Mouse (Mus musculus) CH12.LX (cell line): Measurements from ENCODE around the gene Zfhx3. TPM values are rescaled to one million over a fixed set of nuclear protein-coding genes. Genes with fewer than 3 reads are reported as not detected.
A peak's percentile ranks its signal among the peaks of the same experiment; 100 is the strongest.

Experiments
- DNase-seq: peaks from one replicate; pipeline ENCODE4 v3.0.0-alpha.2; 2013; ENCODE audit errors: extremely low read depth
- H3K27ac ChIP-seq: 2 replicates; pipeline ENCODE4 v1.5.1; 2012; ENCODE audit warnings: low read depth, mild to moderate bottlenecking, control low read depth, moderate library complexity; ENCODE audit not compliant: insufficient read depth
- H3K27me3 ChIP-seq: replicated peaks from 2 replicates; pipeline ENCODE3; 2012; ENCODE audit warnings: inconsistent platforms
- H3K36me3 ChIP-seq, 2 experiments: replicated peaks in 1 of 2; 2 replicates each; pipeline versions ENCODE3 to v1.6.1; 2012; ENCODE audit warnings: inconsistent platforms in 1 of 2, low read length in 1 of 2, mild to moderate bottlenecking in 1 of 2, mixed read lengths in 1 of 2, moderate library complexity in 1 of 2; ENCODE audit not compliant: control insufficient read depth in 1 of 2, insufficient read depth in 1 of 2
- H3K4me1 ChIP-seq, 2 experiments: 2 replicates each; pipeline ENCODE4 v1.6.1; 2012; ENCODE audit warnings: inconsistent platforms in 1 of 2, moderate library complexity in 1 of 2; ENCODE audit not compliant: insufficient read depth in 2 of 2, control insufficient read depth in 1 of 2
- H3K4me2 ChIP-seq: 2 replicates; pipeline ENCODE4 v1.6.1; 2012; ENCODE audit warnings: low read depth, mild to moderate bottlenecking, control low read depth; ENCODE audit not compliant: poor library complexity, insufficient read depth, severe bottlenecking
- H3K4me3 ChIP-seq, 3 experiments: fragments of 150-350 bp in 1 of 3; sonication (generic) in 1 of 3; replicated peaks in 1 of 3; 2 replicates each; pipeline versions ENCODE3 to v1.5.1; 2011 to 2012; ENCODE audit warnings: low read depth in 2 of 3, low read length in 2 of 3, mild to moderate bottlenecking in 2 of 3, moderate library complexity in 2 of 3, control low read depth in 1 of 3, improper control_type of control experiment in 1 of 3, inconsistent platforms in 1 of 3, mixed read lengths in 1 of 3; ENCODE audit not compliant: poor library complexity in 1 of 3
- H3K79me2 ChIP-seq: replicated peaks from 2 replicates; pipeline ENCODE4 v1.6.1; 2012; ENCODE audit warnings: mild to moderate bottlenecking, moderate library complexity; ENCODE audit not compliant: control insufficient read depth, poor library complexity, insufficient read depth, severe bottlenecking; ENCODE audit errors: extremely low read depth
- H3K9ac ChIP-seq: 2 replicates; pipeline ENCODE4 v1.6.1; 2012; ENCODE audit warnings: low read depth, mild to moderate bottlenecking, control low read depth, moderate library complexity; ENCODE audit not compliant: insufficient read depth
- H3K9me3 ChIP-seq: replicated peaks from 2 replicates; pipeline ENCODE3; 2012; ENCODE audit warnings: low read length, inconsistent platforms, mixed read lengths
- BHLHE40 ChIP-seq: IDR thresholded peaks from 2 replicates; pipeline ENCODE4 v1.6.1; 2011; ENCODE audit warnings: mild to moderate bottlenecking, low read depth, low read length, improper control_type of control experiment
- CHD1 ChIP-seq: IDR thresholded peaks from 2 replicates; pipeline ENCODE4 v1.6.1; 2012; ENCODE audit warnings: low read depth, low read length, improper control_type of control experiment, inconsistent platforms
- CHD2 ChIP-seq: IDR thresholded peaks from 2 replicates; pipeline ENCODE4 v1.6.1; 2011; ENCODE audit warnings: low read length, improper control_type of control experiment
- CTCF ChIP-seq, 2 experiments: IDR thresholded peaks in 1 of 2; conservative IDR thresholded peaks in 1 of 2; 2 replicates each; pipeline ENCODE4 v1.5.1; 2011 to 2012; ENCODE audit warnings: low read depth in 2 of 2, low read length in 2 of 2, improper control_type of control experiment in 1 of 2, inconsistent platforms in 1 of 2, mild to moderate bottlenecking in 1 of 2, moderate library complexity in 1 of 2
- E2F4 ChIP-seq: IDR thresholded peaks from 2 replicates; pipeline ENCODE4 v1.6.1; 2011; ENCODE audit warnings: low read depth, low read length, improper control_type of control experiment; ENCODE audit not compliant: insufficient replicate concordance
- ELF1 ChIP-seq: IDR thresholded peaks from 2 replicates; pipeline ENCODE4 v1.6.1; 2014; ENCODE audit warnings: low read depth, mild to moderate bottlenecking, inconsistent platforms, low read length, improper control_type of control experiment
- EP300 ChIP-seq: IDR thresholded peaks from 2 replicates; pipeline ENCODE4 v1.6.1; 2011; ENCODE audit warnings: low read length, improper control_type of control experiment
- ETS1 ChIP-seq: conservative IDR thresholded peaks from 2 replicates; pipeline ENCODE4 v1.6.1; 2012; ENCODE audit warnings: low read depth, mild to moderate bottlenecking, inconsistent platforms, low read length, improper control_type of control experiment, moderate library complexity
- GABPA ChIP-seq: IDR thresholded peaks from 2 replicates; pipeline ENCODE4 v1.6.1; 2012; ENCODE audit warnings: low read depth, low read length, improper control_type of control experiment, inconsistent platforms; ENCODE audit not compliant: insufficient replicate concordance
- HCFC1 ChIP-seq: IDR thresholded peaks from 2 replicates; pipeline ENCODE4 v1.6.1; 2012; ENCODE audit warnings: low read depth, mild to moderate bottlenecking, inconsistent platforms, low read length, improper control_type of control experiment
- IRF4 ChIP-seq: IDR thresholded peaks from 2 replicates; pipeline ENCODE4 v1.6.1; 2014; ENCODE audit warnings: low read depth, mild to moderate bottlenecking, inconsistent platforms, low read length, improper control_type of control experiment
- MAFK ChIP-seq: IDR thresholded peaks from 2 replicates; pipeline ENCODE4 v1.6.1; 2011; ENCODE audit warnings: low read length, improper control_type of control experiment; ENCODE audit not compliant: insufficient replicate concordance
- MAX ChIP-seq: IDR thresholded peaks from 2 replicates; pipeline ENCODE4 v1.6.1; 2011; ENCODE audit warnings: low read length, improper control_type of control experiment
- MAZ ChIP-seq: IDR thresholded peaks from 2 replicates; pipeline ENCODE4 v1.6.1; 2012; ENCODE audit warnings: low read depth, mild to moderate bottlenecking, inconsistent platforms, low read length, improper control_type of control experiment, moderate library complexity
- MEF2A ChIP-seq: IDR thresholded peaks from 2 replicates; pipeline ENCODE4 v1.6.1; 2014; ENCODE audit warnings: low read depth, mild to moderate bottlenecking, inconsistent platforms, low read length, improper control_type of control experiment, borderline replicate concordance
- MYC ChIP-seq: IDR thresholded peaks from 2 replicates; pipeline ENCODE4 v1.6.1; 2011; ENCODE audit warnings: low read depth, mild to moderate bottlenecking, improper control_type of control experiment, low read length
- PAX5 ChIP-seq: IDR thresholded peaks from 2 replicates; pipeline ENCODE4 v1.6.1; 2012; ENCODE audit warnings: low read length, inconsistent platforms, mixed read lengths
- POLR2AphosphoS2 ChIP-seq: IDR thresholded peaks from 2 replicates; pipeline ENCODE4 v1.6.1; 2011; ENCODE audit warnings: low read depth, low read length, improper control_type of control experiment
- RAD21 ChIP-seq: IDR thresholded peaks from 2 replicates; pipeline ENCODE4 v1.6.1; 2011; ENCODE audit warnings: low read depth, mild to moderate bottlenecking, low read length, improper control_type of control experiment, moderate library complexity
- SIN3A ChIP-seq: IDR thresholded peaks from 2 replicates; pipeline ENCODE4 v1.6.1; 2012; ENCODE audit warnings: low read length, improper control_type of control experiment, inconsistent platforms
- TCF12 ChIP-seq: IDR thresholded peaks from 2 replicates; pipeline ENCODE4 v1.6.1; 2014; ENCODE audit warnings: low read depth, mild to moderate bottlenecking, inconsistent platforms, low read length, improper control_type of control experiment
- ZC3H11A ChIP-seq: IDR thresholded peaks from 2 replicates; pipeline ENCODE4 v1.6.1; 2012; ENCODE audit warnings: low read depth, mild to moderate bottlenecking, inconsistent platforms, low read length, improper control_type of control experiment
- dilution Hi-C: fragments of 300-500 bp; cut with MboI; formaldehyde crosslinking; loops from 2 replicates; pipeline ENCODE4 v1.14.3; 2020; ENCODE audit warnings: low sequenced_read_pairs; ENCODE audit not compliant: extremely low pct_unique_long_range_greater_than_20kb, extremely low pct_ligation_motif_present
- in situ Hi-C: fragments of 300-500 bp; cut with MboI; formaldehyde crosslinking; loops from 3 replicates; pipeline ENCODE4 v1.14.3; 2019; ENCODE audit warnings: low sequenced_read_pairs, low pct_ligation_motif_present, low pct_unique_long_range_greater_than_20kb, mixed read lengths
- polyA plus RNA-seq: library from polyadenylated mRNA; unstranded; fragments of >175 nt; gene quantifications from 2 replicates; pipeline ENCODE4 v1.2.1, GENCODE M21; 2012; ENCODE audit warnings: low read depth; ENCODE audit not compliant: insufficient read length
- total RNA-seq, 2 experiments: library from RNA; depleted of rRNA; stranded (reverse); fragments of 300-350 nt in 1 of 2; fragments of >200 nt in 1 of 2; gene quantifications; 2 replicates each; pipeline ENCODE4 v1.2.3; 2012 to 2014

Zfhx3 gene
- total and polyA plus RNA-seq, 3 experiments = 0.05 to 0.76 (median 0.68) TPM

DNA sequence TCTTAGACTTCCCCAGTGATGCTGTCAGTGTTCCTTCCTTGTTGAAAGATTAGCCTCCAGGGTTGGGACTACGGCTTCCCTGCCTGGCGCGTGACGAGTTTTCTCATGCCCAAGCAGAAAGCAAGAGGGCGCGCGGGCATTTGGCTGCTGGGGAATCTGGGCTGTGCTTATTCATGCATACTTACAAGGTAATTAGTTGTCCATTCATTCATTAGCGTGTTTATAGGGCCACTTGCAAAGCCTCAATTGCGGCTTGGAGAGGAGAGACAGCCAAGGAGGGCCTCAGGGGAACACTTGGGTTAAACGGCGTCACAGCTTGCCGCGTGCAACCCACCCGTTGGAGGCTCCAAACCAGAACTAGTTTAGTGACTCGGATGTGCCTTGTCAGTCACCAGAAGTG is 44.2 kb downstream of the Zfhx3 start:
- DNase-seq = peak; percentile 73
- in situ Hi-C loops = no loop called here
- TF ChIP-seq ETS1 = peak; percentile 30; the same call in 1 of the 2 replicates
- TF ChIP-seq IRF4 = peak; percentile 9; the same call in 1 of the 2 replicates
- peak in 1 of 2 experiments; percentile 25; a peak in 1 of 4 replicates for TF ChIP-seq CTCF (conservative IDR thresholded peaks at IDR 0.05 in 1 of 2, IDR thresholded peaks at IDR 0.05 in 1 of 2; ENCODE audit: low read depth in 2 of 2, low read length in 2 of 2)
- TF ChIP-seq E2F4 = no peak
- no peak for TF ChIP-seq ELF1
- no peak for TF ChIP-seq PAX5
- TF ChIP-seq BHLHE40 = peak; percentile 75
- TF ChIP-seq CHD2 = no peak
- no peak for TF ChIP-seq EP300
- no peak for TF ChIP-seq MYC
- H3K4me2 ChIP-seq = peak overlapping the region; percentile 24; the same call in 1 of the 2 replicates
- no peak overlapping the region for H3K4me3 ChIP-seq
- H3K79me2 ChIP-seq = no peaks in the 10 kb centered on the region
- dilution Hi-C loops = no loop called here
- H3K9ac ChIP-seq = no peak overlapping the region
- H3K4me1 ChIP-seq = peaks cover 2 to 32% of the 10 kb centered on the region in 2 experiments; a peak in 3 of 4 replicates
- H3K27me3 ChIP-seq = no peaks in the 10 kb centered on the region
- no peak overlapping the region for H3K27ac ChIP-seq
- no peaks in the 10 kb centered on the region for H3K36me3 ChIP-seq
- H3K9me3 ChIP-seq = peaks cover 3% of the 10 kb centered on the region

DNA sequence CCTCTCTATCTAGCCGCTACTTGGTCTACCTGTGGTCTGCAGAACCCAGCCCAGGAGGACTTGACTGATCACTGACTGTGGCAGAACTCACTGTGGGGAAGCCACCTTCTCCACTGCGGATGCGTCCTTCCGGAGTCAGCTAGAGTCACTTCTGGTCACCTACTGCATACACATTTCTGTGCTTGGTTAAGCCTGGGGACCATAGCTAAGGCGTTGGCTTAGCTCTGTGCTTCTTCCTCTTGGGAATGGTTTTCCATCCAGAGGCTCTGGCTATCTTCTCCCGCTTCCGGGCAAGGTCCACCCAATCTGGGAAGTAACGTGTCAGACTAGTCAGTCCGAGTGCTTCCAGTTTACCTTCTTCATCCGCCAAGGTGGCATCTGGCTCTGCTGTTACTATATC is 56.4 kb downstream of the Zfhx3 start:
- no peak for DNase-seq
- Histone ChIP-seq H3K4me3 (no peak overlapping the region), H3K27ac (no peak overlapping the region), H3K27me3 (no peaks in the 10 kb centered on the region), H3K36me3 (no peaks in the 10 kb centered on the region), H3K4me2 (no peak overlapping the region), H3K79me2 (no peaks in the 10 kb centered on the region)
- dilution Hi-C loops (no loop called here), in situ Hi-C loops (no loop called here)
- TF ChIP-seq CTCF (conservative IDR thresholded peaks at IDR 0.05 in 1 of 2, IDR thresholded peaks at IDR 0.05 in 1 of 2; ENCODE audit: low read depth in 2 of 2, low read length in 2 of 2) (no peak), ETS1 (no peak), MEF2A (no peak), MYC (no peak), ZC3H11A (no peak), POLR2AphosphoS2 (no peak), MAX (no peak), TCF12 (no peak), IRF4 (no peak), BHLHE40 (no peak), MAFK (no peak), GABPA (no peak), ELF1 (no peak), HCFC1 (no peak), RAD21 (no peak), E2F4 (no peak), MAZ (no peak), CHD1 (no peak), SIN3A (no peak)
- TF ChIP-seq, all 38 proteins: peak for 0
- H3K9ac ChIP-seq = no peak overlapping the region
- H3K4me1 ChIP-seq = no peaks in the 10 kb centered on the region
- no peaks in the 10 kb centered on the region for H3K9me3 ChIP-seq
